Mouse (Mus musculus) cerebellum, adult 2 months (tissue): ENCODE data around the gene Emilin2.
"Not testable (repeated sequence)": the region's sequence is repeated elsewhere in the genome, so short reads cannot be mapped to it uniquely, and the experiment has no call there.

ENCODE experiments used
- CTCF ChIP-seq: fragments of 200-500 bp; IDR thresholded peaks from 2 replicates; pipeline ENCODE4 v1.5.1; 2011; ENCODE audit warnings: low read depth, mild to moderate bottlenecking, control low read depth, low read length, moderate library complexity, borderline replicate concordance; ENCODE audit not compliant: insufficient read depth
- POLR2A ChIP-seq: fragments of 200-500 bp; IDR thresholded peaks from 2 replicates; pipeline ENCODE4 v1.6.1; 2011; ENCODE audit warnings: low read length, control low read depth, borderline replicate concordance; ENCODE audit not compliant: insufficient read depth

DNA sequence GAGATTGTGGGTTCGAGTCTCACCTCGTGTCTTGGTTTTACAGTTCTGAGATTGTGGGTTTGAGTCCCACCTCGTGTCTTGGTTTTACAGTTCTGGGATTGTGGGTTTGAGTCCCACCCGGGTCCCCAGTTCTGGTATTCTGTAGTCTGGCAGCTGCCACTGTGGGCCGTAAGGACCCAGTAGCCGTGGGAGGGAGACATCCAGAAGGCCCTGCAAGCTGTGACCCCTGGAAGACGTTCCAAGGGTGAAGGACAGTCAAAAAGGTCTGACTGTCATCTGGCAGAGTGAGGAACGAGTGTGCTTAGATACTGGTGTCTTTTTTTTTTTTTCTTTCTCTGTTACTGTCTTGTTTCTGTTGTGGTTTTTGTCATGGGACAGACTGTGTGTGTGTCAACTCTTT lies 9.0 kb upstream of the Emilin2 start:
- TF ChIP-seq POLR2A, CTCF: not testable (repeated sequence)
